Mouse (Mus musculus) liver, embryonic 16.5 days (tissue): ENCODE data around the gene Gm20498. TPM values are rescaled to one million over a fixed set of nuclear protein-coding genes. Genes with fewer than 3 reads are reported as not detected.
A peak's percentile ranks its signal among the peaks of the same experiment; 100 is the strongest.
"Not testable (repeated sequence)": the region's sequence is repeated elsewhere in the genome, so short reads cannot be mapped to it uniquely, and the experiment has no call there.

Experiments
- ATAC-seq: fragments of 200-750 bp; cut with Nextera tagmentation; 2 replicates; pipeline ENCODE4 v1.8.0; 2017; ENCODE audit warnings: low read depth, mild to moderate bottlenecking, moderate number of reproducible peaks, moderate library complexity
- H3K27ac ChIP-seq: fragments of 300-500 bp; sonication (generic); 2 replicates; pipeline ENCODE4 v1.5.1; 2014; ENCODE audit warnings: mild to moderate bottlenecking, low read length
- H3K27me3 ChIP-seq: fragments of 300-500 bp; sonication (generic); 2 replicates; pipeline ENCODE4 v1.6.1; 2014; ENCODE audit warnings: low read depth, low read length, mixed read lengths; ENCODE audit not compliant: control insufficient read depth, insufficient read depth
- H3K36me3 ChIP-seq: fragments of 300-500 bp; sonication (generic); 2 replicates; pipeline ENCODE4 v1.6.1; 2014; ENCODE audit warnings: mild to moderate bottlenecking; ENCODE audit not compliant: control insufficient read depth, insufficient read depth
- H3K4me1 ChIP-seq: fragments of 300-500 bp; sonication (generic); 2 replicates; pipeline ENCODE4 v1.6.1; 2014; ENCODE audit warnings: low read depth, low read length, mixed read lengths; ENCODE audit not compliant: control insufficient read depth
- H3K4me2 ChIP-seq: fragments of 300-500 bp; sonication (generic); 2 replicates; pipeline ENCODE4 v1.6.1; 2014; ENCODE audit warnings: low read depth, low read length, mixed read lengths
- H3K4me3 ChIP-seq: fragments of 300-500 bp; sonication (generic); 2 replicates; pipeline ENCODE4 v1.5.1; 2014; ENCODE audit warnings: low read depth, mild to moderate bottlenecking, low read length
- H3K9ac ChIP-seq: fragments of 300-500 bp; sonication (generic); 2 replicates; pipeline ENCODE4 v1.6.1; 2014; ENCODE audit warnings: low read depth, low read length
- H3K9me3 ChIP-seq: fragments of 300-500 bp; sonication (generic); replicated peaks from 2 replicates; pipeline ENCODE4 v1.6.1; 2016; ENCODE audit warnings: low read length; ENCODE audit not compliant: control insufficient read depth
- WGBS: fragments of 180-500 bp; shearing (Covaris S2); extraction: QIAGEN DNeasy Blood & Tissue Kit; methylation state at CpG from one replicate; pipeline ENCODE4 v1.1.7; 2014; ENCODE audit not compliant: insufficient replicate concordance; 5-methylcytosine and 5-hydroxymethylcytosine counted together
- polyA plus RNA-seq: library from polyadenylated mRNA; unstranded; fragments of >200 nt; fragmentation: Nextera tagmentation; extraction: Ambion mirVana; gene quantifications from 2 replicates; pipeline ENCODE4 v1.2.1, GENCODE M21; 2015

Gm20498 gene
- polyA plus RNA-seq, 1 experiment from 2014 or later = 10.6 TPM

- no peak overlapping the region for H3K4me2 ChIP-seq
- no peaks in the 10 kb centered on the region for H3K27me3 ChIP-seq
- no peak overlapping the region for H3K27ac ChIP-seq
- H3K4me1 ChIP-seq = no peaks in the 10 kb centered on the region
- no peak overlapping the region for H3K9ac ChIP-seq
- WGBS = 73% methylated on average over 5 of the region's 5 CpGs
- H3K9me3 ChIP-seq = no peaks in the 10 kb centered on the region
- no peak for ATAC-seq
- H3K4me3 ChIP-seq = no peak overlapping the region
- H3K36me3 ChIP-seq = no peaks in the 10 kb centered on the region; the same call in 1 of the 2 replicates
Observed at GRCm38 (mm10) chr12:81490491-81490890, 42.2 kb downstream of the Gm20498 start.

- ATAC-seq = no peak
- no peaks in the 10 kb centered on the region for H3K9me3 ChIP-seq
- H3K4me2 ChIP-seq = peak overlapping the region; percentile 67
- no peaks in the 10 kb centered on the region for H3K36me3 ChIP-seq
- 45% methylated on average over 6 of the region's 6 CpGs for WGBS
- no peak overlapping the region; the same call in 1 of the 2 replicates for H3K9ac ChIP-seq
- H3K27me3 ChIP-seq = no peaks in the 10 kb centered on the region
- peaks cover 3% of the 10 kb centered on the region; the same call in 1 of the 2 replicates for H3K4me1 ChIP-seq
- H3K4me3 ChIP-seq = peak overlapping the region; percentile 73
- peak overlapping the region; percentile 94; the same call in 1 of the 2 replicates for H3K27ac ChIP-seq
Observed at GRCm38 (mm10) chr12:81485311-81485710, 47.4 kb downstream of the Gm20498 start.

GRCm38 (mm10) chr12:81484727-81485191, 47.9 kb downstream of the Gm20498 start, which contains the start of gene Cox16:
TSS of gene Cox16 (minus strand) at chr12:81485127.
- H3K36me3 ChIP-seq = no peaks in the 10 kb centered on the region
- H3K4me1 ChIP-seq = peaks cover 3% of the 10 kb centered on the region; the same call in 1 of the 2 replicates
- H3K27me3 ChIP-seq = no peaks in the 10 kb centered on the region
- ATAC-seq = peak; percentile 91
- peak within 1 kb of the TSS; percentile 73 for H3K4me3 ChIP-seq
- H3K27ac ChIP-seq = peak within 1 kb of the TSS; percentile 94
- peak within 1 kb of the TSS; percentile 66 for H3K9ac ChIP-seq
- 0% methylated on average over 31 of the region's 31 CpGs for WGBS
- H3K4me2 ChIP-seq = peak within 1 kb of the TSS; percentile 67
- H3K9me3 ChIP-seq = no peaks in the 10 kb centered on the region

DNA sequence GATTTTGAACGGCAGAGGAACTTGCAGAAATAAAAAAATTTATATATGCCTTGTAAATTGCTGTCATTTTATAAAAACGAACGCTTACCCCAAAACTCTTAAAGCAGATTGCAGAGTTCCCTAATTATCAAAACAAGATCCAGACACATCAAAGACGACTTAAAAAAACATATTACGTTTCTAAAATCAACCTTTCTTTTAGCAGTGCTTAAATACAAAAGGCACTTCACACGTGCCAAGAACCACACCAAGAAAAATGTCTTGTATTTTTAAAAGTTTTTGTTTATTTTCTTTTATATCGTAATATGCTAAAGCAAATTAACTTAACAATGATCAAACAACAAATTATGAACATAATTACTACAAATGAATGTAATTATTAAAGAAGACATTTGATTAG, 48.5 kb downstream of the Gm20498 start:
- H3K4me2 ChIP-seq = peak overlapping the region; percentile 67
- no peak for ATAC-seq
- 2% methylated on average over 7 of the region's 7 CpGs for WGBS
- H3K27ac ChIP-seq = peak overlapping the region; percentile 94
- H3K27me3 ChIP-seq = no peaks in the 10 kb centered on the region
- H3K36me3 ChIP-seq = no peaks in the 10 kb centered on the region
- H3K4me1 ChIP-seq = peaks cover 3% of the 10 kb centered on the region; the same call in 1 of the 2 replicates
- no peaks in the 10 kb centered on the region for H3K9me3 ChIP-seq
- peak overlapping the region; percentile 66 for H3K9ac ChIP-seq
- peak overlapping the region; percentile 73 for H3K4me3 ChIP-seq

DNA sequence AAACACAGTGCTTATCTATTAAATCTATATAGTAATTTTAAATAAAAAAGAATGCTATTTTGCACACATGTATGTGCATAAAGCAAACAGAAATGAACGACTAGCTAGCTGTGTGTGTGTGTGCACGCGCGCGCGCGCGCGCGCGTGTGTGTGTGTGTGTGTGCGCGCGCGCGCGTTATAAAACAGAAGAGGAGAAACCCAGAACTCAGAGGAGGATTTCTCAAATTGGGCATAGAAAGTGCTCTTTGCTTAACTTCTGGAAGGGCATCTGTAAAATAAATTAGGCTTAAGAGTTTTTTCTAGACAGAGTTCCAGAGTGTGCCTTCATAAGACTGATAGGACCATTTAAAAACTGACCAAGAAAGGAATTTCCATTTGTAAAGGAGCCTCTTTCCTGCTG, 49.0 kb downstream of the Gm20498 start:
- peak overlapping the region; percentile 73 for H3K4me3 ChIP-seq
- peak overlapping the region; percentile 67 for H3K4me2 ChIP-seq
- no peaks in the 10 kb centered on the region for H3K36me3 ChIP-seq
- H3K9ac ChIP-seq = peak overlapping the region; percentile 47; the same call in 1 of the 2 replicates
- no peak for ATAC-seq
- H3K9me3 ChIP-seq = no peaks in the 10 kb centered on the region
- H3K4me1 ChIP-seq = peaks cover 3% of the 10 kb centered on the region; the same call in 1 of the 2 replicates
- 30% methylated on average over 17 of the region's 17 CpGs for WGBS
- H3K27me3 ChIP-seq = no peaks in the 10 kb centered on the region
- no peak overlapping the region for H3K27ac ChIP-seq

GRCm38 (mm10) chr12:81459051-81459450, 73.7 kb downstream of the Gm20498 start:
- not testable (repeated sequence) for H3K27ac ChIP-seq, H3K4me1 ChIP-seq, H3K9ac ChIP-seq, H3K27me3 ChIP-seq, H3K4me3 ChIP-seq, ATAC-seq, H3K9me3 ChIP-seq, H3K36me3 ChIP-seq, H3K4me2 ChIP-seq
- 74% methylated on average over 7 of the region's 7 CpGs for WGBS

GRCm38 (mm10) chr12:81438985-81439384, 93.7 kb downstream of the Gm20498 start:
- 84% methylated on average over 9 of the region's 9 CpGs for WGBS
- H3K4me3 ChIP-seq, H3K36me3 ChIP-seq, H3K9ac ChIP-seq, H3K27me3 ChIP-seq, H3K4me2 ChIP-seq, H3K9me3 ChIP-seq, ATAC-seq, H3K4me1 ChIP-seq, H3K27ac ChIP-seq: not testable (repeated sequence)

GRCm38 (mm10) chr12:81434778-81435177, 97.9 kb downstream of the Gm20498 start:
- not testable (repeated sequence) for H3K27ac ChIP-seq, ATAC-seq

DNA sequence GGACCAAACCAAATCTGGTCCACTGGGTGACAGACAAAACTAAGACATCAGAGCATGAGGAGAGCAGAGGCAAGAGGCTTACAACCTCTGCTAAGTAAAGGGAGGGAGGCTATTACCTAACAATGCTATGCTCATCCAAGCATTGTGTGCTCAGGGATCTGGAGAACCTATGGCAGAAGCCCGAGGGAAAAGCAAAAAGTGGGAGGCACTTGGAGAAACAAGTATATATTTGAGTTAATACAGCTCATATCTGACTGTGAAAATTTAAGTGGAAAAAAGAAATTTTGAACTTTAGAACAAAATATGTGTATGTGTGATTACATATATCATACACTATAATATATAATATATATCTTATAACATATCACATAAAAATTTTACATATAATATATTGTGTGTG, 110.9 kb downstream of the Gm20498 start, which contains the start of gene Adam4:
Gene Adam4, minus strand, starts transcription at position 101 of the 400 bp plus-strand sequence.
- Histone ChIP-seq H3K4me3 (no peak within 1 kb of the TSS), H3K4me2 (no peak within 1 kb of the TSS), H3K4me1 (no peaks in the 10 kb centered on the region), H3K9ac (no peak within 1 kb of the TSS), H3K36me3 (no peaks in the 10 kb centered on the region), H3K27me3 (no peaks in the 10 kb centered on the region), H3K27ac (no peak within 1 kb of the TSS), H3K9me3 (0 out of 2 replicates have a peak, but pooled peaks cover 2% of the 10 kb centered on the region)
- 69% methylated on average over 1 of the region's 1 CpGs for WGBS
- ATAC-seq = no peak

More at GRCm38 (mm10) chr12:81434778-81435177, 97.9 kb downstream of the Gm20498 start:
- H3K4me2 ChIP-seq, H3K9ac ChIP-seq, H3K4me1 ChIP-seq, H3K36me3 ChIP-seq, H3K4me3 ChIP-seq, H3K27me3 ChIP-seq, H3K9me3 ChIP-seq: not testable (repeated sequence)
- 75% methylated on average over 2 of the region's 2 CpGs for WGBS
